Mouse (Mus musculus) cerebellum, adult 9-11 months (tissue): ENCODE results near the gene Cd101.
A peak's percentile ranks its signal among the peaks of the same experiment; 100 is the strongest.

Experiments
- DNase-seq: peaks from one replicate; pipeline ENCODE4 v3.0.0; 2022

Gene Cd101

DNA sequence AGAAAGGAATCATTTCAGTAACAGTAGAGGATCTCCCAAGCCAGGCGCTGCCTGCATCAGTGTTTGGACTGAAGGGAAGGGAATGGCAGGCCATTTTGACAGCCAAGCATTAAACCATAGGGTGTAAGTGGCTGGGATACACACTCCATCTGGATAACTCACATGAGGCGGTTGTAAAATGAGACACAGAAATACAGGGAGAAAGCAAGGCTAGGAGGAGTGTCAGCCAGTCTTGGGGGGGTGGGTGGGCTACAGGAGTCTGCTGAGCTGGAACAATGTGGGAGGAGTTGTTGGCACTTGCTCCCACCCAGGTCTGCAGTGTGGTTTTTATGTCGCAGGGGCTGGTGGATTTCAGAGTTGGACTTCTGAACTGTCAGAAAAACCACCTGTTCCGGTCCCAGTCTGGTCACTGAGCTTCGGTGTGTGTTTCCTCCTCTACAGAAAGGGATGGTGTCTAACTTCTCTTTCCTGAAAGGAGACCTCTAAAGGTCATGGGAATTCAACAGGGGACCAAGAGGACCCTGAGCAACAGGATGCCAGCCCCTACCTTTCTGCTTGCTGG, 8.7 kb upstream of the Cd101 start:
- no peak for DNase-seq

DNA sequence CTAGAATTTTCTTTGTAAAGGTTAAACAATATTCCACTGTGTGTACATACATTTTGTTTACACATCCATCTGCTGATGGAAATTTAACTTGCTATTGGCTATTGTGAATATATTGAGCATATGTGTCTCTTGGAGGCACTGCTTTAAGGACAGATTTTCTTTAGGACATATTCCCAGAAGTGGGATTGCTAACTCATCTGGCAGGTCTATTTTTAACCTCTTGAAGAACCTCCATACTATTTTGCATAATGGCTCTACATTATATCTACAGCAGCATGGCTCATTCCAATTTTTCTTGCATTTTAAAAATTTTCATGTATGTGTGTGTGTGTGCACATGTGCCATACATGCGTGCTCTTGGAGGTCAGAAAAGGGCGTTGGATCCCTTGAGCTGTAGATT, 6.6 kb upstream of the Cd101 start:
- no peak for DNase-seq

DNA sequence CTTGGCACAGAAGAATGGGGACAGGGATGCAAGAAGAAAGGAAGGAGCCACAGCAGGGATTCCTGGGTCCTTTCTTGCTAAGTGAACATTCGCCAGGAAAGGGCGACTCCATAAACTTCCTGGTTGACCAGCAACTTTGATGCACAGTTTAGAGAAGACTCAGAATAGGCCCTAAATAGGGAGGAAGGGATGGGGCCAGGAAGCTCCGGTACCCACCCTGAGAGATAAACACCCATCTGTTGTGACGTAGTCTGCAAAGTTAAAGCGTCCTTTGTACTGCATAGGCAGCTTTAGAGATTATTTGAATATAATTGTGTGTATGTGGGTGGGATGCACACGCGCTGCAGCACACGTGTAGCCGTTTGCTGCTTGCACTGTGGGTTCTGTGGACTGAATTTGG, 5.2 kb upstream of the Cd101 start:
- no peak for DNase-seq

DNA sequence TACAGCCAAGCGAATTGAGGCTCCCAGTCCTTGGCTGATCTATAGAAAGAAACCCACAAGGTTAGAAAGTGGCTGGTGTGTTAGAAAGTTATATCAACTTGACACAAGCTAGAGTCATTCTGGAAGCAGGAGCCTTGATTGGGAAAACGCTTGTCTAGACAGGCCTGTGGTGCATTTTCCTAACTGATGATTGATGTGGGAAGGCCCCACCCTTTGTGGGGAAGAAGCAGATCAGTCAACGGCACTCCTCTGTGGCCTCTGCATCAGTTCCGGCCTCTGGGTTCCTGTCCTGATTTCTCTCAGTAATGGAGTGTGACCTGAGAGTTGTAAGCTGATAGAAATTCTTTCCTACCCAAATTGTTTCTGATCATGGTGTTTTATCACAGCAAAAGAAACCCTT, 4.3 kb upstream of the Cd101 start:
- DNase-seq = no peak

DNA sequence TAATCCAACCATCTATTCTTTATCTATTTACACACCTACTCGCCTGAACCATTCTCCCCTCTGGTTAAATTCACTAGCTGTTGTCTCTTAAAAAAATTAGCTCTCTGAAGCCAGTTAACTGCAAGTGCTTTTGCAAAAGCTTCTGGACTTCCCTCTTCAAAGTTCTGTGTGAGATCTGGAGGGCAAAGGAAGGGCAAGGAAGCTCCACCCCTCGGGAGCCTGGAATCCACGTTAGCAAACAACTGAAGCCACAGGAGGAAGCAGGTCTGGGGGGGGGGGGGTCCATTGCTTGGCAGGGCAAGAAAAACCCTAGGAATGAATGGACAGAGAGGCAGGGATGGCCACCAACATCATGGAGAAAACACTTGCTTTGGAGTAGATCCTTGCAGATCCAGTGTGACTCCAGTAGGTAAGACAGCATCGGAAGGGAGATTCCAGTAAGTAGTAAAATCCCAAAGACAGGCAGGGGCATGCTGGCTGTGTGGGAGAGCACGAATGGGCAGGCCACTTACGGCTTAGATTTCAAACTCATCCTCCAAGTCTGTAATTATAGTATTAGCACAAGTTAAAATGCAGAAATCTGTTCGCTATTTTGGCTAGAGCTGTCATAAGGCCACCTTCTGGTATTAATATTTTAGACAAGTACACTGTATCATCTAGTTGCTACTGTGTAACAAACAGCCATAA, 2.2 kb upstream of the Cd101 start:
- no peak for DNase-seq

DNA sequence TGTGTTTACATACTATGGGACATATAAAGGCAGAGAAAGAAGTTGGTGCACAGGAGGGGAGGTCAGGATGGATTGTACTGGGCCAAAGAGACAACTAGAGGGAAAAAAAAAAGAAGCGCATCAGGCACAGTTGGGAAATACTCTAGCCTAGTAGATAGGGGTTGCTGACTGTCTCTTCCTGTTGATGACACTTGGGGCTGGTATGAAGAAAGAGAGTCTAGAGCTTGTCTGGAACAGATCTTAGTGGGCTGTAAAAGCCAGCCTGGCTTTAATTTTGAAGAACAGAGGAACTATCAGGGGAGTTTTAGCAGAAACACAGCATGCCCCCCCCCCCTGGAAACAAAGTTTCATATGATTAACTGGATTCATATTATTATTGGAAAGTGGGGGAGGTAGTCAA, 1.3 kb upstream of the Cd101 start:
- no peak for DNase-seq

DNA sequence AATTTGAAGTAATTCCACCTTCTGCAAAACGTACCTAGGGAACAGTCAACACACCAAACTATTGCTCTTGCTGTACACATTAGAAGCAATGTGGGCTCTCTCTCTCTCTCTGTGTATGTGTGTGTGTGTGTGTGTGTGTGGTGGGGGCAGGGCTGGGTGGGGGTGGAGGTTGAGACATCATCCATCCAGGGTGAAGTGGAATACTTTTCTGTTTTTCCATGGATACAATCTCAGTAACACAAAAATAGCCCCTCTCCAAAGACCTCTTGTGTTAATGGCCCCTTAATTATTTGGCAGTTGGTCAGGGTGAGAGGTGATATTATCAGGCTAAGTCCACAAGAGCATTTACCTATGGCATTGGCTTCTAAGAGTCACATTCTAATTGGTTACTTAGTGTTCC, 2.6 kb downstream of the Cd101 start:
- DNase-seq = no peak

DNA sequence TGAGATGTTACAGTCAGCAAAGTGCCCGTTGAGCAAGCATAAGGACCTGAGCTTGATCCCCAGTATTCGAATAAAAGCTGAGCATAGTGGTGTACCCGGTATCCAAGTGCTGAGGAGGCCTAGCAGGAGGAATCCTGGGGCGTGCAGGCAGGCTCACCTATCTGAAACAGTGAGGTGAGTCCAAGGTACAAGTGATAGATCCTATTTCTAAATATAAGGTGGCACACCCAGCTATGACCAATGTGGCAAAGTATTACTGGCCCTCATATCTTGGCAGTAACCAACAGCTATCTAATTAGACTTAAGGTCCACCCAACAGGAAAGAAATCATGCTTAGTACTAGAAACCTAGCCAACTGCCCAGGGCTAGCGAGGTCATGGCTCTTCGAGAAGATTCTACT, 6.4 kb downstream of the Cd101 start:
- no peak for DNase-seq

DNA sequence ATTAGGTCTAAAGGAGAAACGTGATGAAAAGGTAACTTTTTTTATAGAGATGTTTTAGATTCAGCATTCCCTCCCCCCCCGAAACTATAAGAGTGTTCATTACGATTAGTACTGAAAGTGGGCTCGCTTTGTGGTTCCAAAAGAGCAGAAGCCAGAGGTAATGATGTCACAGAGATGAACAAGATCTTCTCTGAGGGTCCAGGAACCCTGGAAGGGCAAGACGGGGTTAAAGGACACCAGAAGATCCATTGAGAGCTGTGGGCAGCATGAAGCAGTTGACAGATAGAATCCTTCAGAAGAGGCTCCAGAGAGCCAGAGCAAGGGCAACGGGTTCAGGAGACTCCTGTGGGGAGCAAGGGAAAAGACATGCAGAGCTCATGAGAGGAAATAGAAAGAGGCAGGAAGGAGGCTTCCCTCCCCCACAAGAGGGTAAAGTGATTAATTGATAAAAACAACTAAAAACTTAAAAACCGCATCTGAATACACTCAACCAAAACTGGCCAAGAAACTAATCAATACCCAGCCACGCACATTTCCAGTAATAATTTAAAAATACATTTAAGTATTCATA, 7.8 kb downstream of the Cd101 start:
- no peak for DNase-seq

DNA sequence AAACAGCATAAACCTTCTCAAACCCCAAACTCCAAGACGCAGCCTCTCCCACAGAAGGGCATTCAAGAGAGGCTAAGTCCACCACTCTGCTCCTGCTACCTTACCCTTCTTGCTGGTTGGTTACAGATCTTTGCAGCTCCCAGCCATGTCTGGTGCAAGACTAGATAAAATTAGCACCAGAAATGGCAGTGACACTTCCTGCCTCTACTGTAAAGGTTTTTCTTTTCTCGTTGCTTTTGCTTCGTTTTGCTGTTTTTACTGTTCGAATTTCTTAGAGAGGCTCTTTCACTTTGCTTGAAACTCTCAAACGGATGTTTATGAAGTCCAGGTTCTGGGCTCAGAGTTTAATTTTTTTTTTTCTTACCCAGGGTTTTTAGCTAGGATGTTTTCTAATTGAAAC, 8.3 kb downstream of the Cd101 start:
- DNase-seq = no peak

DNA sequence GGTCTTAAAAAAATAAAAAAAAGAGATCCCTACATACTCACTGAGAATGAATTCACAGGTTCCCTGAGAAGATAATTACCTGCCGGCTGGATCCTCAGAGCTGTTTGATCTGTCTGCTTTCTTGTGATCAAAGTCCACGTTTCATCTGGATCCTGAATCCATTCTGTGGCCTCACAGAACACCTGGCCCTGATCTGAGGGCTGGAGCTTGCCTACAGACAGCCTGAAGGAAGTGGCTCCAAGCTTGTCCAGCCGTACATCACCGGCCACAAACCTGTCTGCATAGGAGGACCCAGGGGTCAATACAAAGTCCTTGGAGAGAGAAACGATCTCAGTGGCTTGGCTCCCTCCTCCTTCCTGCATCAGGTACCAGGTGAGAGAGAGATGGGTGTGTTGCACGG, 10.9 kb downstream of the Cd101 start:
- DNase-seq = no peak

DNA sequence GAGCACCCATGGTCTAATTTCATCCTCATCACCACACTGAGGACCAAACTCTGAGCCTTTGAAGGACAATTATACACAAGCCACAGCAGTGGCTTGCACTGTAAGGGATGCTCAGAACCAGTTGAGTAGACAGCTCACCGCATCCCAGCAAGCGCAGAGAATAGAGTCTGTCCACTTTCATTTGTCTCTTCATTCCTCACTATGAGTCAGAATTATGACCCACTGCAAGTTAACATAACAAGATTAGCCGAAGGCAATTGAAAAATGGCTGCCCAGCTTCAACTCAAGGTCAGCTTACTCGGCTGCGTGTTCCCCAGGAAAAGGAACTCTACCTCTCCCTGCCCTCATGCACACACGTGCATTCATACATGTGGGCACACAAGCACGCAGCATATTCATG, 13.3 kb downstream of the Cd101 start:
- no peak for DNase-seq

DNA sequence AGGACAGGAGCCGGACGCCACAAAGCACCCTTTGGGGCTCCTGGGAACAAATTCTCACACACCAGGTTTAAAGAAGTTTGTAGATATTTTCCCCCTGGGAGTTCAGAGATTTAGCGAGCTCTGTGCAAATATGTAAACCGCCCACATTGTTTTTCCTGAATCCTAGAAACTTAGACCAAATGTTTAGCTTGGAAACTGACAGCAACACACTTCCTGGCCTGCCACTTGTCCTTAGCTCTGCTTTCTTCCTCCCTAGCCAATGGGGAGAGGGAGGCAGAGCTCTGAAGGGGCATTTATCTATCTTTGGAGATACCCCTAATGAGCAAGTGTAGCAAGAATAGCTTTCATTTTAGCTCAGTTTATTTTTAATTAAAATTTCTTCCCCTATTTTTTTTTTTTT, 14.1 kb downstream of the Cd101 start:
- DNase-seq = no peak

DNA sequence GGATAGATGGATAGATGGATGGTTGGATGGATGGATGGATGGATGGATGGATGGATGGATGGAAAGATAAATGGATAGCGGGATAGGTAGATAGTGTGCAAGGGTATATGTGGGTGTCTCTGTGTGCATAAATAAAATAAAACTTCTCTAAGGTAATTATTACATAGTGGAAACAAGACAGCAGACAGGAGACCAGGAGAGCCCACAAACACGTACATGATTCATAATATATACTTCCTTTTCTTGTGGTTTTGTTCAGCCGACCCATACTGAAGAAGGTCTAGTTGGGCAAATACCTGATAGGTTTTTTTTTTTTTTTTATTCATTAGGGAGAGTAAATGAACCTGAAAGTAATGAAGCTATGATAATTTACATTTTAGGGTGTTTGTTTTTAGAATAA, 15.8 kb downstream of the Cd101 start:
- DNase-seq = no peak

DNA sequence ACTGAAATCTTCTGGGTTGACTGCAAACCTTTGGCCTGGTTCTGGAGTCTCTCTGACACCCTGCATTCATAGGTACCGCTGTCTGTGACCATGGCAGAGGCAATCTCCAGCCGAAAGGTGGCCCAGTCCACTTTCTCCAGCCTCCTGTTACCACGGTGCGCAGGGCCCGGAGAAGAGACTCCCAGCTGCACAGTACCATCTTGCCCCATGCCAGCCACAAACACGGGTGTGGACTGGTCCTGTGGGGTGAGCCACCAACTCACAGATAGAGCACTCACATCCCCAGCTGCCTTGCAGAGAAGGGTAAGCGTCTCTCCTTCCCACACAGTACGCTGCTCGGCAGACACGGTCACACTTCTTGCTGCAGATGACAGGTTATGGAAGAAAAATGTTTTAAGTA, 16.4 kb downstream of the Cd101 start:
- no peak for DNase-seq

DNA sequence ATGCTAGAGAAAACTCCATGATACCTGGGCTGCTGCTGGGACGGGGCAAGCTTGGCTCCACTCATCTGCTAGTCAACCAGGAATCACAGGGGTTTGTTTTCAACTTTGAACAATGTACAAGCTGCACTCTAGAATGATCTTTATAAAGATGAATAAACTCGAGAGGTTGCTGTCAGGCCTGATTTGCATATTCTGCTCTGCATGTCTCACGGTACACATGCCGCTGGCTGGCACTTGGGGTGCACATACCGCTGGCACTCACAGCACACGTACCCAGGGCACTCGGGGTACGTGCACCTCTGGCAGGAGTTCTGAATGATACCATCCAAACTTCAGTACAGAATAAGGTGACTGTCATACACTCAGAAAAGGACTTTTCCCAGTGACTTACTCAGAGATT, 16.8 kb downstream of the Cd101 start:
- DNase-seq = no peak

DNA sequence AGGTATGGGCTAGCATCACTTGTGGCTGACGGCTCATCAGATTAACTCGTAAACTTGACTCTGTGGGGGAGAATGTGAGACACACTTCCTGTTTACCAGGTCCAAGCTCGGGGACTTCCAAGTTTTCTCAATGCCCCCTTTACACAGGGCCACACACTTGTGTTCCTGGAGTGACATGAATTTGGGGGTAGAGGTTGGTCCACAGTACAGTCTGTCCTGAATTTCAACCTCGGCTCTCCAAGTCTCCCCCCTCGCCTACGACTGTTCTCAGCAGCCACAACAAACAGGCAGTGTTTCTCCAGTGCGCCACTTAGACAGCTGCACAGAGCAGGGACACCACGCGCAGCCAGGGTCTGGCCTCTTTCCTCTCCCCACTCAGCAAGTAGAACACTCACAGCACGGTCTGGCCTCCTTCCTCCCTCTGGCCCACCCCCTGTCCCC, 17.2 kb downstream of the Cd101 start:
- peak; percentile 18 for DNase-seq

DNA sequence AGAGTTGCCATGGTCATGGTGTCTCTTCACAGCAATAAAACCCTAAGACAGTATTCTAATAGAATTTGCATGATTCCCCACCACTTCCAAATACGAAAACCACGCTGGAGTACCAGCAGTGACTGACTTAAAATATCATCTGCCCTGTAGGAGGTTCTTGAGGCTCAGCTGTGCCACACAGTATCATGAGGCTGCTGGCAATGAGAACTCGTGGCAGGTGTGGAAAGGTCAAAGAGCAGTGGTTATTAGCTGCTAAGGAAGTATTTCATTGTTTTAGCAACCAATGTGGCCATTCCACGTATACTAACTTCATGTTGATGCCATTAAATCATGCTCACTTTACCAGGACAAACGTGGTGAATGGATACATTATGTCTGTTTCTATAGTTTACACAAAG, 18.2 kb downstream of the Cd101 start:
- no peak for DNase-seq

DNA sequence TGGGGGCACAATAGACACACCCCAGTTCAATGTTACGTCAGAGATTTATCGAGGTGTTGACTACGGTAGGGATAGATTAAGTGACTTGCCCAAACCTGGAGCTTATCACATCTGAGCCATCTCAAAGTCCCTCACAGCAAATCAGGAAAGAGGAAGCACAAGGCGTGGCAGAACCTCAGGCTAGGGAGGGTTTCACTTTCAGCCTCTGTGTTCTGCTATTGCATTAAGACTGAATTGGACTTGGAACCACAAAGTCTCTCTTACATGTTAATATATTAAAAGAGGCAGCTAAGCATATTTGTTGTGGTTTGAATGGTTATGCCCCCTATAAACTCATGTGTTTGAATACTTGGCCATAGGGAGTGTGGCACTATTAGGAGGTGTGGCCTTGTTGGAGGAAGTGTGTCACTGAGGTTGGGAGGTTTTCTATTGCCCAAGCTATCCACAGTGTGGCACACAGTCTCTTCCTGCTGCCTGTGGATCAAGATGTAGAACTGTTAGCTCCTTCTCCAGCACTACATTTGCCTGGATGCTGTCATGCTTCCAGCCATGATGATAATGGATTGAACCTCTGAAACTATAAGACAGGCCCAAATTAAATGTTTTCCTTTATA, 18.7 kb downstream of the Cd101 start:
- DNase-seq = no peak

DNA sequence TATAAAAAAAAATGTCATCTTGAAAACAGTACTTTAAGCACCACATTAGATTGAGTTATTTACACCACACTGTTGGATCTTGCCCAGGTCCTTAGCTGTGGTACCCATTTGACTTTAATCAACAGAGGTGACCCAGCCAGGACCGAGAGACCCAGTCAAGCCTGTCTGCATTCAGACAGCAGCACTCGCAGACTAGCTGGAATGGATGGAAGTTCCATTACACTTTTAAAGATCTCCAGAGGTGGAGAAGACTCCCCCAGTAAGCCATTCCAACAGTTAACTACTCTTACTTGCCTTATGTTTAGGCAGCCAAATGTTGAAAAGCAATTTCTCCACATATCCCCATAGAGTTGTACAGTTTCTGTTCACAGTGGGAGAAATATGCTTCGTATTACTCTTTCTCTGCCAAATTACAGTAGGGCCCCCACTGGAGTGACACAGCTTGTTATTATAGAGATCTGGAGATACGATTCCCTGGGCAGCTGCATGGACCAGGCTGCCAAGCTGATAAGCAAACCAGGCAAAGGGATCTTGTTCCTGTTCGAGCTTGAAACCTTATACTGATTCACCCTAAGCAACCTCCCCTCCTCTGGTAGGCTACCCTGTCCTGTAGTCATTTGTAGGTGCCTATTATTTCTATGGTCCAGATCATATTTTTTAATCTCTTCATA, 22.1 kb downstream of the Cd101 start:
- no peak for DNase-seq

DNA sequence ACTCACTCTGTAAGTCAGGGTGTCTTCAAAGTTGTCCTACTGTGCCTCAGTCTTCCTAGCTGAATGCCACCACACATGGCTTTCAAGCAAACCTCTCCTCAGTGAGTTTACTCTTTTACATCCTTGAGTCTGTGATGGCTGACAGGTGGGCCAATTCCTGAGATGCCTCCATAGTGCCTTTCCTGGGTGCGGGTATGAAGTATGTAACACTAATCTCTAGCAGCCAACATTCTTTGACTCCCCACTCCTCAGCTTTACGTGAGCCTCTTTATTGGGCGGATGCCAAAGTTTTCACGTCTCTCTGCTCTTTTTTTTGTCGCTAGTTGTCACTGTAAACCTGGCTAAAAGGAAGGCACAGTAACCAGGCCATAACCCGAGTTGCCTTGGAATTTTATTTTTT, 24.0 kb downstream of the Cd101 start:
- no peak for DNase-seq

DNA sequence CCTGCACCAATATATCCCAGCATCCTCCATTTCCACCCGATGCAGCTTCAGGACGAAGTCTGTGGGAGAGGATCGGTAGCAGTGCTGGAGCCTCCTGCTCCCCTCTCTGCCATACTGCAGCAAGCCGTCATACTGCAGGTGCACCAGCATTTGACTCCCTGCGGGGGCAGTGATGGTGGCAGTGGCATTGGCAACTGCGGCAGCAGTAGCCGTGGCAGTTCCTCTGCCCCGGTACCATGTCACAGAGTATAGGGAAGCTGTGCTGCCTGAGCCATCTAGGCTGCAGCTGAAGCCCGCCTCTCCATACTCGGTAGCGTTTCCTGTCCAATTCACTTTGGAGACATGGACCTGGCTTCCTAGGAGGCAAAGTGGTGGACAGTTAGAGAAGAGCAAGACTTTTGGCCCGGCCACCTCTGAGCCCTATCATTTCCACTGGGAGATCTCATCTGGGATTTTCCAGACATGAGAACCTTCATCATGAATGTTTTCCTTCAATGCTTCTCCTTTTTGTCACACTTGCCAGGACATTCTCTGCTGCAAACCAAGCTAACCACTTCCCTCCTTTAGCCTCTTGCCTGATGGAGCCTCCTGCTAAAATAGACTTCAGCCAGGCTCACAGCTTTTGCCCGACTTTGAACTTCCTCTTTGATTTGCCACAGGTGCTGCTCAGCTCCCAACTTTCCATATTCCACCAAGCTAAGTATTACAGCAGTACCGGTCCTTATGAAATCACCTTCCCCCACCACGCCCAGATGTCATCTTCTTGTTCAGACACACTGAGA, 25.6 kb downstream of the Cd101 start:
- no peak for DNase-seq

DNA sequence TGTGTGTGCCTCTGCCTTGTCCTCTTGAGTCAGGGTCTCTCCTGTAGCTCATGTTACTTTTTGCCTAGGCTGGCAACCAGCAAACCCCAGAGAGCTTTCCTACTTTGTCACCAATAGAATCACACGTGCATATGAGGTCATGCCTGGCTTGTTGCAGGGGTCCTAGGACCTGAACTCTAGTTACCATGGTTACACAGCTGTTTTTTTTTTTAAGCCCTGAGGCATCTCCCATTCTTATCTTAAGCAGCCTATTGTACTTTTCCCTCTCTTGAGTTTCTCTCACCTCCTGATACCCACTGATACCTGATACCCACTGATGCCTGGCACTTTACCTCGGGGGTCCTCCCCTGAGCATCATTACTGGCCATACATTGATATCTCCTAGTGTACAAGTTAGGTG, 29.6 kb downstream of the Cd101 start:
- no peak for DNase-seq
